Mouse (Mus musculus) liver, embryonic 16.5 days (tissue): Measurements from ENCODE around the gene Lmo4. TPM values are rescaled to one million over a fixed set of nuclear protein-coding genes. Genes with fewer than 3 reads are reported as not detected.

Experiments used
- ATAC-seq: fragments of 200-750 bp; cut with Nextera tagmentation; 2 replicates; pipeline ENCODE4 v1.8.0; 2017; ENCODE audit warnings: low read depth, mild to moderate bottlenecking, moderate number of reproducible peaks, moderate library complexity
- H3K27ac ChIP-seq: fragments of 300-500 bp; sonication (generic); 2 replicates; pipeline ENCODE4 v1.5.1; 2014; ENCODE audit warnings: mild to moderate bottlenecking, low read length
- H3K27me3 ChIP-seq: fragments of 300-500 bp; sonication (generic); 2 replicates; pipeline ENCODE4 v1.6.1; 2014; ENCODE audit warnings: low read depth, low read length, mixed read lengths; ENCODE audit not compliant: control insufficient read depth, insufficient read depth
- H3K36me3 ChIP-seq: fragments of 300-500 bp; sonication (generic); 2 replicates; pipeline ENCODE4 v1.6.1; 2014; ENCODE audit warnings: mild to moderate bottlenecking; ENCODE audit not compliant: control insufficient read depth, insufficient read depth
- H3K4me1 ChIP-seq: fragments of 300-500 bp; sonication (generic); 2 replicates; pipeline ENCODE4 v1.6.1; 2014; ENCODE audit warnings: low read depth, low read length, mixed read lengths; ENCODE audit not compliant: control insufficient read depth
- H3K4me2 ChIP-seq: fragments of 300-500 bp; sonication (generic); 2 replicates; pipeline ENCODE4 v1.6.1; 2014; ENCODE audit warnings: low read depth, low read length, mixed read lengths
- H3K4me3 ChIP-seq: fragments of 300-500 bp; sonication (generic); 2 replicates; pipeline ENCODE4 v1.5.1; 2014; ENCODE audit warnings: low read depth, mild to moderate bottlenecking, low read length
- H3K9ac ChIP-seq: fragments of 300-500 bp; sonication (generic); 2 replicates; pipeline ENCODE4 v1.6.1; 2014; ENCODE audit warnings: low read depth, low read length
- H3K9me3 ChIP-seq: fragments of 300-500 bp; sonication (generic); replicated peaks from 2 replicates; pipeline ENCODE4 v1.6.1; 2016; ENCODE audit warnings: low read length; ENCODE audit not compliant: control insufficient read depth
- WGBS: fragments of 180-500 bp; shearing (Covaris S2); extraction: QIAGEN DNeasy Blood & Tissue Kit; methylation state at CpG from one replicate; pipeline ENCODE4 v1.1.7; 2014; ENCODE audit not compliant: insufficient replicate concordance; 5-methylcytosine and 5-hydroxymethylcytosine counted together
- polyA plus RNA-seq: library from polyadenylated mRNA; unstranded; fragments of >200 nt; fragmentation: Nextera tagmentation; extraction: Ambion mirVana; gene quantifications from 2 replicates; pipeline ENCODE4 v1.2.1, GENCODE M21; 2015

Lmo4 gene
- polyA plus RNA-seq, 1 experiment from 2014 or later, result 13.8 TPM

DNA sequence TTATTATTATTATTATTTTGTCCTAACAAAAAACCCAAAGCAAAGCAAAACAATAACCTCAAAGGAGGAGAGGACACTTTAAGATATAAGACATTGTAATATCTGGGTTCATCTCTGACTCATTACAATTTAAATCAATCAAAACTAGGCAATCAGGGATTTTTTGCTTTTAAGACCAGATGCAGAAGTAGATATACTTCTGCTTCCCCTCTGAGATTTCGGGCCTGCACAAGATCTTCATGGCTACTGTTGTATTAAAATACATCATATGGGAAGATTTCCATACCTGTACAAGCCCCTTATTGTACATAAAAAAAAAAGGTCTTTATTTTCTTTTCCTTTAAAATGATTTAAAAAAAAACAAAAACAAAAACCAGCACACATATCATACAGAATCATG is 1.9 kb upstream of the Lmo4 start:
- Histone ChIP-seq H3K4me2 (no peak overlapping the region), H3K9ac (no peak overlapping the region), H3K4me1 (peaks cover 7% of the 10 kb centered on the region), H3K27ac (no peak overlapping the region), H3K27me3 (peaks cover 2% of the 10 kb centered on the region), H3K4me3 (no peak overlapping the region), H3K9me3 (no peaks in the 10 kb centered on the region), H3K36me3 (no peaks in the 10 kb centered on the region)
- 65% methylated on average over 1 of the region's 1 CpGs for WGBS
- no peak for ATAC-seq

DNA sequence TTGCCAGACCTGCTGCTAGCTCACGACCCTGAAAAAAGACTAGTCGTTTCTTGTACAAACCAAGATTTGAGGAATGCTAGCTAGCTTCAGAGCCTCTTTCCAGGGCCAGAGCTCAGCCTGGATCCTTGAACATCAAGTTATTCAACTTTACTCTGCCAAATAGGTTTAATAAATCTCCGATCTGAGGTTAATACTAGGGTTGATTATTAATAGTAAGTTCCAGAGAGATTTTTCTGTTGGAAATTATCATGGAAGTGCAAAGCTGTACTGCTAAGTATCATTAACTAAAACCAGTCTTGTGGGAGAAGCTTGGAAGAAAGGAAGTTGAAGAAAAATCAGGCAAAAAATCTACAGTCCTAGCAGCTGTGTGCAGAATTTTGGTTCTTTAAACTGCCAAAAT is 1.2 kb upstream of the Lmo4 start:
- peaks cover 2% of the 10 kb centered on the region for H3K27me3 ChIP-seq
- peak overlapping the region; percentile 68; the same call in 1 of the 2 replicates for H3K9ac ChIP-seq
- H3K4me2 ChIP-seq, result peak overlapping the region; percentile 82
- WGBS, result 20% methylated on average over 3 of the region's 3 CpGs
- H3K4me1 ChIP-seq, result peaks cover 7% of the 10 kb centered on the region
- no peak for ATAC-seq
- peak overlapping the region; percentile 68 for H3K4me3 ChIP-seq
- H3K27ac ChIP-seq, result no peak overlapping the region; the same call in 1 of the 2 replicates
- H3K36me3 ChIP-seq, result no peaks in the 10 kb centered on the region
- no peaks in the 10 kb centered on the region for H3K9me3 ChIP-seq

DNA sequence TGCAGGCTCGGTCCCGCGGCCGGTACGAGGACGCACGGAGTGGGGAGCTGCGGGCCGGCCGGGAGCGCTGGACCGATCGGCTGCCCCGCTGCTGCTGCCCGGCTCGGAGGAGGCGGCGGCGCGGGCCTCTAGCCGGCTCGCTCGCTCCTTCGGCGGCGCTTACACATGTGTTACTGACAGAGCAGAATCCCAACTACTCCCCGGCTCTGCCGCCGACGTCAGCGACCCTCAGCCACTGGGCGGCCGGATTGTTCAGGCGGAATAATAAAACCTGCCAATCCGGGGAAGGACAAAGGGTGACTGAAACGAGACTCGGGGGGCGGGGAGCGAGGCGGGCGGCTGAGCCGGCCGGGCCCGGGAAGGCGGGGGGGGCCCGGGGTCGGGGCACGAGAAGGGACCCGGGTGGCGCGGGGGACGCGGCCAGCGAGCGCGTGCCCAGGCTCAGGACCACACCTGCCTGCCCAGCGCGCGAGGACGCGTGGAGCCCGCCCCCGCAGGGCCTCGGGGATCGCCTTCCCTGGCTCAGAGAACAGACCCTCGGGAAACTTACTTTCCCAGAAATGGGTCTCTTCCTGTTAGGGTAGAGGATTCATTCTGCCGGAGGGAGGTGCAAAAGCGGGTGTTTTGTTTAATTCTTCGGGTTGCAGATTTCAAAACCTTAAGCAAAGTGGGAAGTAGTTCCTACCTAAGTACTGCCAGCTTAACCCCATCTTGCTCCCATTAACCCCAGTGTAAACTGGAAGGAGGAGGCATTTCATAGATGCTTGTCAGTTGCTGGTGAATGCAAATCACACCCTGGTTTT is 532 bp upstream of the Lmo4 start:
- H3K27me3 ChIP-seq, result peaks cover 2% of the 10 kb centered on the region
- H3K27ac ChIP-seq, result peak overlapping the region; percentile 85
- H3K4me3 ChIP-seq, result peak overlapping the region; percentile 68
- H3K4me2 ChIP-seq, result peak overlapping the region; percentile 82
- no peaks in the 10 kb centered on the region for H3K36me3 ChIP-seq
- ATAC-seq, result peak; percentile 74
- peaks cover 11% of the 10 kb centered on the region for H3K4me1 ChIP-seq
- H3K9me3 ChIP-seq, result no peaks in the 10 kb centered on the region
- WGBS, result under 1% methylated on average over 68 of the region's 69 CpGs
- peak overlapping the region; percentile 68 for H3K9ac ChIP-seq

GRCm38 (mm10) chr3:144203988-144204412 is 1.0 kb downstream of the Lmo4 start:
- Histone ChIP-seq H3K36me3 (no peaks in the 10 kb centered on the region), H3K4me3 (peak overlapping the region; percentile 68), H3K27ac (peak overlapping the region; percentile 85), H3K27me3 (peaks cover 2% of the 10 kb centered on the region), H3K4me2 (peak overlapping the region; percentile 82), H3K9ac (peak overlapping the region; percentile 68), H3K4me1 (peaks cover 26% of the 10 kb centered on the region), H3K9me3 (no peaks in the 10 kb centered on the region)
- ATAC-seq, result no peak
- WGBS, result 3% methylated on average over 5 of the region's 5 CpGs

GRCm38 (mm10) chr3:144203259-144203987 is 1.6 kb downstream of the Lmo4 start:
- under 1% methylated on average over 15 of the region's 15 CpGs for WGBS
- no peaks in the 10 kb centered on the region for H3K36me3 ChIP-seq
- H3K9ac ChIP-seq, result peak overlapping the region; percentile 68
- H3K9me3 ChIP-seq, result no peaks in the 10 kb centered on the region
- ATAC-seq, result no peak
- H3K4me1 ChIP-seq, result peaks cover 29% of the 10 kb centered on the region
- peak overlapping the region; percentile 68 for H3K4me3 ChIP-seq
- peak overlapping the region; percentile 82 for H3K4me2 ChIP-seq
- peak overlapping the region; percentile 74 for H3K27ac ChIP-seq
- H3K27me3 ChIP-seq, result peaks cover 2% of the 10 kb centered on the region

DNA sequence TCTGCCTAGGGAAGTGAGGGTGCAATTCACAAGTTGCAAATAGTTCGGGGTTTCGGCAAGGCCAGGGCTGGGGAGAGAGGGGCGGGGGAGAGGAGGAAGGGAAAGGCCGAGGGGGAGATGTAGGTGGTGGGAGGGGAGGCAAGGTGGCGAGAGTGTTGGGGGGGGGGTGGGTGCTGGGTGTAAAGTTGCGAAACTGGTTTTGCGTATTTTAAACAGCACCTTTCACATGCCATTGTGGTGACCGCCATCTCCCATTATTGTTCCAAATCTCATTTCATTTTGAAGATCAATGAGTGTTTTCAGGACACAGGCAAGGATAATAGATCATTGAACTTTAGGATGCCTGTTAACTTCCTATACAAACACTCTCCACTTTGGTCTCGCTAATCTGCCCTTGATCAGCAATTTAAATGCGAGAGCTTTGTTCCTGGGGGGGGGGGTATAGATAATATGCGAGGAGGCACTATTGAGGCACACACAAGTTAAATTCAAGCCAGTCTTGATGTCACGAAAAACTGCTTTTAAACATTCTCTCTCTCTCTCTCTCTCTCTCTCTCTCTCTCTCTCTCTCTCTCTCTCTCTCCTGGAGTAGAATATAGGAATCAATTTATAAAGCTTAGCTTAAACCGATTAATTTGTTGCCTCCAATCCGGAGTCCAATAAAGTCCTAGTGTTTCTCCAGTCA is 2.3 kb downstream of the Lmo4 start:
- no peak for ATAC-seq
- Histone ChIP-seq H3K36me3 (no peaks in the 10 kb centered on the region), H3K4me3 (peak overlapping the region; percentile 68), H3K27ac (peak overlapping the region; percentile 74), H3K4me2 (peak overlapping the region; percentile 82), H3K4me1 (peaks cover 29% of the 10 kb centered on the region), H3K9me3 (no peaks in the 10 kb centered on the region), H3K9ac (peak overlapping the region; percentile 72), H3K27me3 (peaks cover 2% of the 10 kb centered on the region)
- 0% methylated on average over 14 of the region's 14 CpGs for WGBS

DNA sequence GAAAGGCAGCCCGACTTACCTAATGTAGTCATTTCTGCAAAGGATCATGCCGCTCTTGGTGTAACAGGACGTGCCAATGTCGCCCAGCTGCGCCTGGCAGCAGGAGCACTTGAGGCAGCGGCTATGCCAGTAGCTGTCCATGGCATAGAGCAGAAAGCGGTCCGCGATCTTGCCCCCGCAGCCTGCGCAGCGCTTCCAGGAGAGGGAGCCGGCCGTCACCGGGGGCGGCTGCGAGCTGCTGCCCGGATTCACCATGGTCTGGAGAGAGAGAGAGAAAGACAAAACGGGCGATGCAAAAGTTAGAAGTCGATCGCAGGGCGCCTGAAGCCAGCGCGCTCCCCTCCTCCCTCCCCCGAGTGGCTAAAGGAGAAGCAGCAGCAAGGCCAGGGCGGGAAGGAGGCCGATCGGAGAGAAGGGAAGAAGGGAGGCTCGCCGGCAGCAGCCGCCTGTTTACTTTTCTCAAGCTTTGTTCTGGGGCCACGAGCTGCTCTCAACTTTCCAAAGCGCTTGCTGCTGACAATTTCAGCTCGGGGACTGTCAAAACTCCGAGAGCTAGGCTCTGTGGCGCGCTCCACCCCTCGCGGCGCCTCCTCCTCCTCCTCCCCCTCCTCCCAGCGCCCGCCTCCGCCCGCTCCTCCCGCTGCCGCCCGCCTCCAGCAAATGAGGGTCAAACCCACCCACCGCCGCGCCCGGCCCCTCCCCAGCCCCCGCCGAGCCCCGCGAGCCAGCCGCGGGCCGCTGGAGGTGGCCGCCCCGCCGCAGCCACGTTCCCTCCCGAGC is 3.0 kb downstream of the Lmo4 start:
- peak overlapping the region; percentile 72 for H3K9ac ChIP-seq
- no peaks in the 10 kb centered on the region for H3K36me3 ChIP-seq
- H3K27ac ChIP-seq, result peak overlapping the region; percentile 74
- ATAC-seq, result peak; percentile 75
- H3K4me2 ChIP-seq, result peak overlapping the region; percentile 82
- H3K4me1 ChIP-seq, result peaks cover 29% of the 10 kb centered on the region
- WGBS, result under 1% methylated on average over 58 of the region's 64 CpGs
- H3K27me3 ChIP-seq, result peaks cover 2% of the 10 kb centered on the region
- no peaks in the 10 kb centered on the region for H3K9me3 ChIP-seq
- H3K4me3 ChIP-seq, result peak overlapping the region; percentile 68

DNA sequence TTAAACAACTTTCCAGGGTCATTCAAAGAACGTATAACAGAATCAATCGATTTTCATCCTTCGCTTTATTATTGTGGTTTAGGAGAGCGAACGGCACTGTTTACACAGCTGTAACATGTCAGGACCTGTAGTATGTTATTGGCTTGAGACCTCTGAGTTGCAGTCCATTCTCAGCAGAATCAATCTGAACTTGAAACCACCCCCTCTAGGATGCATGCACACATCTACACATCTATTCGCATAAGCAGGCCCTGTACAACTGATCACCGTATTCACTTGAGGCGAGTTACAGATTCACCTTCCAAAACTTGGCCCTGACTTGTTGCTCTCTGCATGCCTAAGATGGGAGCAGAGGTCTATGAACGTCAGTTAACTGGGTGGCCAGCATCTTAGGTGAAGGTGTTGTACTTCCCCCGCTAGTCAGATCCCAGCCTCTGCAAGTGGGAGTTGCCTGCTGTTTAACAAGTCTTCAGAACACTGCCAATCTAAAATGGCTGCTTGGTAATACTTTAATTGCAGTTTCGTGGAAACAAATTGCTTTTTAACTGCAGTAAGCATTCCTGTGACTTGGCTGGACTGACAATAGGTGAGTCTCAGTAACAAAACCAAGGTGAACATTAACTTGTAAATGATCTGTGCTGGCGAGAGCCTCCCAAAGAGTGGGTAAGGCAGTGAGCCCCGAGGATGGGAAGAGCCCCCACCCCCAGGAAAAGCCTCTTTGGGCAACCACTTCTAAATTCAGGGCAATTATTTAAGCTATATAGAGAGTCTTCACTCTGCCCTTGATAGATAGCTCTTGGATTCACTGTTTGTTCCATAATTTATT is 19.5 kb downstream of the Lmo4 start:
- Histone ChIP-seq H3K27me3 (no peaks in the 10 kb centered on the region), H3K4me2 (no peak overlapping the region), H3K9ac (no peak overlapping the region), H3K36me3 (peaks cover 3% of the 10 kb centered on the region; the same call in 1 of the 2 replicates), H3K9me3 (no peaks in the 10 kb centered on the region), H3K4me3 (no peak overlapping the region), H3K4me1 (no peaks in the 10 kb centered on the region), H3K27ac (no peak overlapping the region)
- 66% methylated on average over 13 of the region's 13 CpGs for WGBS
- no peak for ATAC-seq
